Mouse (Mus musculus) kidney, embryonic 16.5 days (tissue): ENCODE results near the gene Set. TPM values are rescaled to one million over a fixed set of nuclear protein-coding genes. Genes with fewer than 3 reads are reported as not detected.

Experiments
- ATAC-seq: fragments of 200-750 bp; cut with Nextera tagmentation; 2 replicates; pipeline ENCODE4 v1.8.0; 2017; ENCODE audit warnings: moderate TSS enrichment; ENCODE audit not compliant: low FRiP score, low TSS enrichment
- H3K27ac ChIP-seq: fragments of 300-500 bp; sonication (generic); 2 replicates; pipeline ENCODE4 v1.5.1; 2014; ENCODE audit warnings: low read length
- H3K27me3 ChIP-seq: fragments of 300-500 bp; sonication (generic); 2 replicates; pipeline ENCODE4 v1.6.1; 2014; ENCODE audit warnings: low read length, control low read depth, mixed read lengths; ENCODE audit not compliant: insufficient read depth
- H3K36me3 ChIP-seq: fragments of 300-500 bp; sonication (generic); 2 replicates; pipeline ENCODE4 v1.6.1; 2014; ENCODE audit warnings: low read length, control low read depth, mixed read lengths; ENCODE audit not compliant: insufficient read depth
- H3K4me1 ChIP-seq: fragments of 300-500 bp; sonication (generic); 2 replicates; pipeline ENCODE4 v1.6.1; 2014; ENCODE audit warnings: low read length, control low read depth, mixed read lengths; ENCODE audit not compliant: insufficient read depth
- H3K4me2 ChIP-seq: fragments of 300-500 bp; sonication (generic); replicated peaks from 2 replicates; pipeline ENCODE4 v1.6.1; 2014; ENCODE audit warnings: low read depth, low read length
- H3K4me3 ChIP-seq: fragments of 300-500 bp; sonication (generic); 2 replicates; pipeline ENCODE4 v1.5.1; 2014; ENCODE audit warnings: mild to moderate bottlenecking, low read length
- H3K9ac ChIP-seq: fragments of 300-500 bp; sonication (generic); replicated peaks from 2 replicates; pipeline ENCODE4 v1.6.1; 2014; ENCODE audit warnings: low read length
- H3K9me3 ChIP-seq: fragments of 300-500 bp; sonication (generic); 2 replicates; pipeline ENCODE4 v1.6.1; 2016; ENCODE audit warnings: low read length, control low read depth
- WGBS: fragments of 180-500 bp; shearing (Covaris S2); extraction: QIAGEN DNeasy Blood & Tissue Kit; methylation state at CpG from one replicate; pipeline ENCODE4 v1.1.7; 2014; 5-methylcytosine and 5-hydroxymethylcytosine counted together
- polyA plus RNA-seq: library from polyadenylated mRNA; unstranded; fragments of >200 nt; fragmentation: Nextera tagmentation; extraction: Ambion mirVana; gene quantifications from 2 replicates; pipeline ENCODE4 v1.2.1, GENCODE M21; 2015

Gene Set
- polyA plus RNA-seq, 1 experiment from 2014 or later = 430 TPM

- no peak for ATAC-seq
- Histone ChIP-seq H3K4me2 (no peak overlapping the region; the same call in 1 of the 2 replicates), H3K9me3 (no peaks in the 10 kb centered on the region), H3K4me3 (peak overlapping the region; percentile 24; the same call in 1 of the 2 replicates), H3K36me3 (no peaks in the 10 kb centered on the region), H3K27me3 (no peaks in the 10 kb centered on the region), H3K9ac (no peak overlapping the region; the same call in 1 of the 2 replicates), H3K4me1 (0 out of 2 replicates have a peak, but pooled peaks cover 4% of the 10 kb centered on the region), H3K27ac (no peak overlapping the region)
- WGBS = 40% methylated on average over 5 of the region's 5 CpGs
Observed at GRCm38 (mm10) chr2:30084113-30084512, 26.9 kb downstream of the Set start.

DNA sequence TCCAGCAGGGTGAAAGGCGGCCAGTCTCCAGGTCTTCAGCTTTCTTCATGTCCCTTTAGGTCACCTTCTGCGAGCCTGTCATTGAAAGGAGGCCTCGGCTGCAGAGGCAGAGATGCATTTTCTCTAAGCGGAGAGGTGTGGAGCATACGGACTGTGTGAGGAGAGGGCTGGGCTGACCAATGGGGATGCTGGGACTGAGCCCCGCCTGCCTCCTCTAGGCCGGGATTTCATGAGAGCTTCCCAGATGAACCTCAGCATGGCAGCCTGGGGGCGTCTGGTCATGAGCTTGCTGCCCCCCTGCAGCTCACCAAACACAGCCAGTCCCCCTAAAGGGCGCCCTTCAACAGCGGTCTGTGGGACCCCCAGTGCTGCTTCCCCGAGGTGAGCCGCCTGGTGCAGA, 27.5 kb downstream of the Set start:
- 15% methylated on average over 12 of the region's 12 CpGs for WGBS
- Histone ChIP-seq H3K4me2 (peak overlapping the region; percentile 50), H3K9ac (no peak overlapping the region; the same call in 1 of the 2 replicates), H3K36me3 (no peaks in the 10 kb centered on the region), H3K27me3 (no peaks in the 10 kb centered on the region), H3K9me3 (no peaks in the 10 kb centered on the region), H3K4me1 (0 out of 2 replicates have a peak, but pooled peaks cover 4% of the 10 kb centered on the region), H3K27ac (no peak overlapping the region), H3K4me3 (peak overlapping the region; percentile 24)
- no peak; the same call in 1 of the 2 replicates for ATAC-seq

DNA sequence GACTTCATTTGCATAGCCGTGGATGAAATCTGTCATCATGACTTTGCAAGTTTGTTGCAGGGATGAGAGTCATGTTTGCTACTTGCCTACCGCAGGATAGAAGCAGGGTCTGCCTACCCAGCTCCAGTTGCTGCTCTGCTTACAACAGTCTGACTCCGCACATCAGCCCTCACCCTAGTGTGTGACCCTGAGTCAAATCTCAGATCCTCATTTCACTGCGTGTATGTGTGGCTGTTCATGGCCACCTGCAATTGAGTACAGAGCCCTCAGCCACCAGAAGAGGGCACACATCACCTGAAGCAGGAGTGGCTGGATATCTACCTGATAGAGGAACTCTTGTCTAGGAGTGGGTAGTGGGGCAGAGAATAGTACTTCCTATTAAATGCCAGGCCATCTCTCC, 30.1 kb downstream of the Set start:
- no peak for ATAC-seq

DNA sequence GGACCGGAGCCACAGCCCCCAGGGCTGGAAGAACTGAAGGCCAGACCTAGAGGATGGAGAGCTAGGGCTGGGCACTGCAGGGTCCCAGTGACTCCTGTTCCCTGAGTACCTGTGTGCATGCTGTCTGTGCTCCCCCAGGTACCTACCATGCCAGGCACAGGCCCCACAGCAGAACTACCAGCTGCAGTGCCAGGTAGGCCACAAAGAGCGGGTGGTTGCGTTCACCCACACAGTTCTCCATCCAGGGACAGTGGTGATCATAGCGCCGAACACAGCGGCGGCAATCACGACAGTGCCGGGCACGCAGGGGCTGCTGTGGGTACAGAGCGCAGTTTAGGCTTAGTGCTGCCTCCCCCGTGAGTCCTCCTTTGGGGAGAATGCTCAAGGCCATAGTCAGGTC, 34.3 kb downstream of the Set start:
- no peak overlapping the region for H3K4me2 ChIP-seq
- no peak overlapping the region for H3K27ac ChIP-seq
- no peak overlapping the region for H3K4me3 ChIP-seq
- H3K9me3 ChIP-seq = no peaks in the 10 kb centered on the region
- 95% methylated on average over 12 of the region's 12 CpGs for WGBS
- H3K4me1 ChIP-seq = peaks cover 20% of the 10 kb centered on the region; the same call in 1 of the 2 replicates
- H3K9ac ChIP-seq = no peak overlapping the region
- ATAC-seq = no peak
- H3K27me3 ChIP-seq = no peaks in the 10 kb centered on the region
- peaks cover 10% of the 10 kb centered on the region; the same call in 1 of the 2 replicates for H3K36me3 ChIP-seq

More for the DNA sequence above, 30.1 kb downstream of the Set start:
- no peak overlapping the region for H3K4me2 ChIP-seq
- no peak overlapping the region for H3K27ac ChIP-seq
- 88% methylated on average over 4 of the region's 4 CpGs for WGBS
- H3K9me3 ChIP-seq = no peaks in the 10 kb centered on the region
- no peak overlapping the region for H3K4me3 ChIP-seq
- no peak overlapping the region for H3K9ac ChIP-seq
- H3K36me3 ChIP-seq = peaks cover 8% of the 10 kb centered on the region; the same call in 1 of the 2 replicates
- no peaks in the 10 kb centered on the region for H3K27me3 ChIP-seq
- peaks cover 4% of the 10 kb centered on the region; the same call in 1 of the 2 replicates for H3K4me1 ChIP-seq

- Histone ChIP-seq H3K4me1 (peaks cover 20% of the 10 kb centered on the region; the same call in 1 of the 2 replicates), H3K4me2 (peak overlapping the region; percentile 93), H3K9ac (peak overlapping the region; percentile 79), H3K4me3 (peak overlapping the region; percentile 63), H3K9me3 (no peaks in the 10 kb centered on the region), H3K27me3 (no peaks in the 10 kb centered on the region), H3K36me3 (peaks cover 11% of the 10 kb centered on the region; the same call in 1 of the 2 replicates), H3K27ac (peak overlapping the region; percentile 29; the same call in 1 of the 2 replicates)
- 62% methylated on average over 6 of the region's 6 CpGs for WGBS
- no peak for ATAC-seq
Observed at GRCm38 (mm10) chr2:30092280-30092918, 35.2 kb downstream of the Set start.

- H3K4me2 ChIP-seq = peak within 1 kb of the TSS; percentile 93
- H3K9me3 ChIP-seq = no peaks in the 10 kb centered on the region
- H3K4me1 ChIP-seq = peaks cover 20% of the 10 kb centered on the region; the same call in 1 of the 2 replicates
- peak within 1 kb of the TSS; percentile 77 for H3K27ac ChIP-seq
- H3K9ac ChIP-seq = peak within 1 kb of the TSS; percentile 79
- peak within 1 kb of the TSS; percentile 63 for H3K4me3 ChIP-seq
- peak; percentile 97 for ATAC-seq
- WGBS = under 1% methylated on average over 47 of the region's 51 CpGs
- H3K27me3 ChIP-seq = no peaks in the 10 kb centered on the region
- H3K36me3 ChIP-seq = peaks cover 11% of the 10 kb centered on the region; the same call in 1 of the 2 replicates
Observed at GRCm38 (mm10) chr2:30093471-30094207, 36.5 kb downstream of the Set start, which contains the start of gene Zdhhc12. Zdhhc12 (minus strand) TSS chr2:30093648.

- peak overlapping the region; percentile 77 for H3K27ac ChIP-seq
- peaks cover 20% of the 10 kb centered on the region; the same call in 1 of the 2 replicates for H3K4me1 ChIP-seq
- no peaks in the 10 kb centered on the region for H3K9me3 ChIP-seq
- under 1% methylated on average over 13 of the region's 13 CpGs for WGBS
- ATAC-seq = no peak
- peak overlapping the region; percentile 63 for H3K4me3 ChIP-seq
- peak overlapping the region; percentile 79 for H3K9ac ChIP-seq
- H3K27me3 ChIP-seq = no peaks in the 10 kb centered on the region
- peak overlapping the region; percentile 93 for H3K4me2 ChIP-seq
- H3K36me3 ChIP-seq = peaks cover 11% of the 10 kb centered on the region; the same call in 1 of the 2 replicates
Observed at GRCm38 (mm10) chr2:30094208-30094588, 37.0 kb downstream of the Set start.

GRCm38 (mm10) chr2:30095882-30096527, 38.8 kb downstream of the Set start:
- WGBS = 86% methylated on average over 2 of the region's 2 CpGs
- Histone ChIP-seq H3K9me3 (no peaks in the 10 kb centered on the region), H3K9ac (no peak overlapping the region), H3K4me3 (no peak overlapping the region), H3K27me3 (no peaks in the 10 kb centered on the region), H3K4me1 (peaks cover 20% of the 10 kb centered on the region; the same call in 1 of the 2 replicates), H3K36me3 (peaks cover 9% of the 10 kb centered on the region; the same call in 1 of the 2 replicates), H3K27ac (no peak overlapping the region), H3K4me2 (no peak overlapping the region)
- ATAC-seq = no peak

DNA sequence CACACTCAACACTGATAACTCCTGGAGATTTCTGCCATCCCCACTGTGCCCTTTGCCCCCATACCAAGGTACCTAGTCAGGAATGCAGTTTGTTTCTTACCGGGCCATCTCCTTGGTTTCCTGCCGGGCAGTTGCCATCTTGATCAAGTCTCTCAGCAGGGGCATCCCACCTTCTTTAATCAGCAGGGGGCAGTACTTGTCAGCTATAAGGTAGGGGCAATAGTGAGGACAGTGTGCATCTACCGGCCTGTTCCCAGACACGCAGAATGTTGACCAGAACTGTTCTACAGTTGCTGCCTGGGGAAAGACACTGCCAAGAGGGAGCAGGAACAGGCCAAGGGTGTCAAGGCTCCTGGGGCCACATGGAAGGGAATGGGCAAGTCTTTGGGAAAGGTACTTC, 43.0 kb downstream of the Set start:
- Histone ChIP-seq H3K4me2 (no peak overlapping the region), H3K27ac (no peak overlapping the region), H3K4me1 (0 out of 2 replicates have a peak, but pooled peaks cover under 1% of the 10 kb centered on the region), H3K9ac (no peak overlapping the region), H3K4me3 (no peak overlapping the region), H3K36me3 (peaks cover 18% of the 10 kb centered on the region), H3K27me3 (no peaks in the 10 kb centered on the region), H3K9me3 (no peaks in the 10 kb centered on the region)
- WGBS = 77% methylated on average over 4 of the region's 4 CpGs
- no peak for ATAC-seq
